Mouse (Mus musculus): ENCODE measurements around the gene Rab36. TPM values are rescaled to one million over a fixed set of nuclear protein-coding genes. Genes with fewer than 3 reads are reported as not detected.

The Rab36 gene
- polyA plus RNA-seq, 1 experiment from 2014 or later, result 17.0 TPM

GRCm38 (mm10) chr10:75006889-75007662 lies 29.8 kb upstream of the Rab36 start:
- 51% methylated on average over 8 of the region's 8 CpGs for WGBS
- Histone ChIP-seq H3K4me3 (replicated peaks; ENCODE audit: low read length) (no peak overlapping the region), H3K27me3 (ENCODE audit: control insufficient read depth, insufficient read depth, low read length) (no peaks in the 10 kb centered on the region), H3K4me2 (replicated peaks) (no peak overlapping the region), H3K36me3 (replicated peaks; ENCODE audit: control insufficient read depth, insufficient read depth) (no peaks in the 10 kb centered on the region), H3K9me3 (ENCODE audit: control insufficient read depth, low read length) (no peaks in the 10 kb centered on the region), H3K27ac (no peak overlapping the region), H3K9ac (no peak overlapping the region), H3K4me1 (replicated peaks; ENCODE audit: control insufficient read depth, insufficient read depth, low read length) (peaks cover 26% of the 10 kb centered on the region)
- ATAC-seq (ENCODE audit: low FRiP score), result no peak
- DNase-seq (ENCODE audit: low spot score), result no peak

GRCm38 (mm10) chr10:75010704-75011103 lies 26.2 kb upstream of the Rab36 start:
- WGBS, result 81% methylated on average over 15 of the region's 15 CpGs
- peaks cover 6% of the 10 kb centered on the region for H3K36me3 ChIP-seq (replicated peaks; ENCODE audit: control insufficient read depth, insufficient read depth)
- no peak for DNase-seq (ENCODE audit: low spot score)
- no peak overlapping the region for H3K9ac ChIP-seq
- ATAC-seq (ENCODE audit: low FRiP score), result no peak
- H3K9me3 ChIP-seq (ENCODE audit: control insufficient read depth, low read length), result no peaks in the 10 kb centered on the region
- H3K4me3 ChIP-seq (replicated peaks; ENCODE audit: low read length), result no peak overlapping the region
- 0 out of 2 replicates have a peak overlapping the region, but pooled peaks have one; percentile 20 for H3K27ac ChIP-seq
- no peak overlapping the region for H3K4me2 ChIP-seq (replicated peaks)
- H3K27me3 ChIP-seq (ENCODE audit: control insufficient read depth, insufficient read depth, low read length), result no peaks in the 10 kb centered on the region
- peaks cover 26% of the 10 kb centered on the region for H3K4me1 ChIP-seq (replicated peaks; ENCODE audit: control insufficient read depth, insufficient read depth, low read length)

- Histone ChIP-seq H3K9me3 (ENCODE audit: control insufficient read depth, low read length) (no peaks in the 10 kb centered on the region), H3K4me1 (replicated peaks; ENCODE audit: control insufficient read depth, insufficient read depth, low read length) (peaks cover 8% of the 10 kb centered on the region; the same call in 1 of the 2 replicates), H3K36me3 (replicated peaks; ENCODE audit: control insufficient read depth, insufficient read depth) (peaks cover 6% of the 10 kb centered on the region), H3K4me3 (replicated peaks; ENCODE audit: low read length) (no peak overlapping the region), H3K27ac (no peak overlapping the region), H3K9ac (no peak overlapping the region), H3K4me2 (replicated peaks) (no peak overlapping the region), H3K27me3 (ENCODE audit: control insufficient read depth, insufficient read depth, low read length) (no peaks in the 10 kb centered on the region)
- ATAC-seq (ENCODE audit: low FRiP score) (no peak), DNase-seq (ENCODE audit: low spot score) (no peak)
- 62% methylated on average over 14 of the region's 14 CpGs for WGBS
Observed at GRCm38 (mm10) chr10:75015465-75015864, 21.4 kb upstream of the Rab36 start.

- Histone ChIP-seq H3K4me2 (replicated peaks) (no peak overlapping the region), H3K36me3 (replicated peaks; ENCODE audit: control insufficient read depth, insufficient read depth) (peaks cover 6% of the 10 kb centered on the region), H3K9ac (no peak overlapping the region), H3K27me3 (ENCODE audit: control insufficient read depth, insufficient read depth, low read length) (no peaks in the 10 kb centered on the region), H3K9me3 (ENCODE audit: control insufficient read depth, low read length) (no peaks in the 10 kb centered on the region), H3K27ac (no peak overlapping the region), H3K4me3 (replicated peaks; ENCODE audit: low read length) (no peak overlapping the region), H3K4me1 (replicated peaks; ENCODE audit: control insufficient read depth, insufficient read depth, low read length) (no peaks in the 10 kb centered on the region)
- ATAC-seq (ENCODE audit: low FRiP score) (no peak; the same call in 1 of the 2 replicates), DNase-seq (ENCODE audit: low spot score) (no peak)
- 60% methylated on average over 4 of the region's 4 CpGs for WGBS
Observed at GRCm38 (mm10) chr10:75016481-75016880, 20.4 kb upstream of the Rab36 start.

GRCm38 (mm10) chr10:75020271-75020670 lies 16.6 kb upstream of the Rab36 start:
- Histone ChIP-seq H3K4me3 (replicated peaks; ENCODE audit: low read length) (no peak overlapping the region), H3K4me1 (replicated peaks; ENCODE audit: control insufficient read depth, insufficient read depth, low read length) (no peaks in the 10 kb centered on the region), H3K4me2 (replicated peaks) (no peak overlapping the region), H3K27me3 (ENCODE audit: control insufficient read depth, insufficient read depth, low read length) (no peaks in the 10 kb centered on the region), H3K27ac (no peak overlapping the region), H3K9me3 (ENCODE audit: control insufficient read depth, low read length) (no peaks in the 10 kb centered on the region), H3K36me3 (replicated peaks; ENCODE audit: control insufficient read depth, insufficient read depth) (peaks cover 2% of the 10 kb centered on the region), H3K9ac (no peak overlapping the region)
- WGBS, result 65% methylated on average over 2 of the region's 2 CpGs
- DNase-seq (ENCODE audit: low spot score), result no peak
- ATAC-seq (ENCODE audit: low FRiP score), result no peak

GRCm38 (mm10) chr10:75021138-75021537 lies 15.7 kb upstream of the Rab36 start:
- DNase-seq (ENCODE audit: low spot score), result peak; percentile 87
- Histone ChIP-seq H3K27ac (no peak overlapping the region), H3K27me3 (ENCODE audit: control insufficient read depth, insufficient read depth, low read length) (no peaks in the 10 kb centered on the region), H3K9me3 (ENCODE audit: control insufficient read depth, low read length) (no peaks in the 10 kb centered on the region), H3K9ac (no peak overlapping the region), H3K4me2 (replicated peaks) (no peak overlapping the region), H3K4me3 (replicated peaks; ENCODE audit: low read length) (no peak overlapping the region), H3K4me1 (replicated peaks; ENCODE audit: control insufficient read depth, insufficient read depth, low read length) (no peaks in the 10 kb centered on the region), H3K36me3 (replicated peaks; ENCODE audit: control insufficient read depth, insufficient read depth) (no peaks in the 10 kb centered on the region)
- 15% methylated on average over 6 of the region's 6 CpGs for WGBS
- 0 out of 2 replicates have a peak, but pooled peaks have one; percentile 43 for ATAC-seq (ENCODE audit: low FRiP score)

- peak; percentile 26; the same call in 1 of the 2 replicates for ATAC-seq (ENCODE audit: low FRiP score)
- H3K27ac ChIP-seq, result no peak overlapping the region
Observed at GRCm38 (mm10) chr10:75026491-75026890, 10.4 kb upstream of the Rab36 start.

GRCm38 (mm10) chr10:75028743-75029142 lies 8.1 kb upstream of the Rab36 start:
- DNase-seq (ENCODE audit: low spot score) (no peak), ATAC-seq (ENCODE audit: low FRiP score) (no peak)
- Histone ChIP-seq H3K27me3 (ENCODE audit: control insufficient read depth, insufficient read depth, low read length) (no peaks in the 10 kb centered on the region), H3K4me3 (replicated peaks; ENCODE audit: low read length) (no peak overlapping the region), H3K4me2 (replicated peaks) (no peak overlapping the region), H3K9ac (no peak overlapping the region), H3K9me3 (ENCODE audit: control insufficient read depth, low read length) (no peaks in the 10 kb centered on the region), H3K4me1 (replicated peaks; ENCODE audit: control insufficient read depth, insufficient read depth, low read length) (peaks cover 12% of the 10 kb centered on the region), H3K36me3 (replicated peaks; ENCODE audit: control insufficient read depth, insufficient read depth) (no peaks in the 10 kb centered on the region), H3K27ac (no peak overlapping the region)
- WGBS, result 92% methylated on average over 8 of the region's 8 CpGs

More at GRCm38 (mm10) chr10:75026491-75026890, 10.4 kb upstream of the Rab36 start:
- Histone ChIP-seq H3K4me1 (replicated peaks; ENCODE audit: control insufficient read depth, insufficient read depth, low read length) (no peaks in the 10 kb centered on the region; the same call in 1 of the 2 replicates), H3K36me3 (replicated peaks; ENCODE audit: control insufficient read depth, insufficient read depth) (no peaks in the 10 kb centered on the region), H3K4me2 (replicated peaks) (no peak overlapping the region), H3K27me3 (ENCODE audit: control insufficient read depth, insufficient read depth, low read length) (no peaks in the 10 kb centered on the region), H3K9ac (no peak overlapping the region), H3K9me3 (ENCODE audit: control insufficient read depth, low read length) (no peaks in the 10 kb centered on the region), H3K4me3 (replicated peaks; ENCODE audit: low read length) (no peak overlapping the region)
- 49% methylated on average over 8 of the region's 8 CpGs for WGBS
- no peak for DNase-seq (ENCODE audit: low spot score)

GRCm38 (mm10) chr10:75029677-75030076 lies 7.2 kb upstream of the Rab36 start:
- Histone ChIP-seq H3K36me3 (replicated peaks; ENCODE audit: control insufficient read depth, insufficient read depth) (no peaks in the 10 kb centered on the region), H3K4me1 (replicated peaks; ENCODE audit: control insufficient read depth, insufficient read depth, low read length) (peaks cover 12% of the 10 kb centered on the region), H3K9me3 (ENCODE audit: control insufficient read depth, low read length) (no peaks in the 10 kb centered on the region), H3K27me3 (ENCODE audit: control insufficient read depth, insufficient read depth, low read length) (no peaks in the 10 kb centered on the region), H3K4me2 (replicated peaks) (no peak overlapping the region), H3K4me3 (replicated peaks; ENCODE audit: low read length) (no peak overlapping the region), H3K27ac (no peak overlapping the region), H3K9ac (no peak overlapping the region)
- ATAC-seq (ENCODE audit: low FRiP score) (no peak), DNase-seq (ENCODE audit: low spot score) (no peak)
- 92% methylated on average over 3 of the region's 3 CpGs for WGBS

All from hindbrain, embryonic 14.5 days (tissue).